Mouse (Mus musculus) liver, postnatal 0 days (tissue): Measurements from ENCODE around the gene Dnal1. TPM values are rescaled to one million over a fixed set of nuclear protein-coding genes. Genes with fewer than 3 reads are reported as not detected.
A peak's percentile ranks its signal among the peaks of the same experiment; 100 is the strongest.

Experiments used
- ATAC-seq: fragments of 200-750 bp; cut with Nextera tagmentation; 2 replicates; pipeline ENCODE4 v1.8.0; 2017; ENCODE audit warnings: mild to moderate bottlenecking, moderate library complexity
- DNase-seq: peaks from one replicate; pipeline ENCODE4 v3.0.0-alpha.2; 2016
- H3K27ac ChIP-seq: fragments of 300-500 bp; sonication (generic); 2 replicates; pipeline ENCODE4 v1.5.1; 2014; ENCODE audit warnings: antibody characterized with exemption, moderate library complexity, mild to moderate bottlenecking, low read depth
- H3K27me3 ChIP-seq: fragments of 300-500 bp; sonication (generic); 2 replicates; pipeline ENCODE4 v1.6.1; 2014; ENCODE audit warnings: low read length, control low read depth, mixed read lengths; ENCODE audit not compliant: insufficient read depth
- H3K36me3 ChIP-seq: fragments of 300-500 bp; sonication (generic); replicated peaks from 2 replicates; pipeline ENCODE4 v1.6.1; 2014; ENCODE audit warnings: mild to moderate bottlenecking, control low read depth, low read length, moderate library complexity, mixed read lengths; ENCODE audit not compliant: insufficient read depth
- H3K4me1 ChIP-seq: fragments of 300-500 bp; sonication (generic); 2 replicates; pipeline ENCODE4 v1.6.1; 2014; ENCODE audit warnings: antibody characterized with exemption, mild to moderate bottlenecking, control low read depth; ENCODE audit not compliant: insufficient read depth
- H3K4me2 ChIP-seq: fragments of 300-500 bp; sonication (generic); 2 replicates; pipeline ENCODE4 v1.6.1; 2014; ENCODE audit warnings: low read depth, mild to moderate bottlenecking, low read length, moderate library complexity, mixed read lengths
- H3K4me3 ChIP-seq: fragments of 300-500 bp; sonication (generic); 2 replicates; pipeline ENCODE4 v1.5.1; 2014; ENCODE audit warnings: low read depth, low read length
- H3K9ac ChIP-seq: fragments of 300-500 bp; sonication (generic); replicated peaks from 2 replicates; pipeline ENCODE4 v1.6.1; 2014; ENCODE audit warnings: mild to moderate bottlenecking, moderate library complexity
- H3K9me3 ChIP-seq: fragments of 300-500 bp; sonication (generic); 2 replicates; pipeline ENCODE4 v1.6.1; 2016; ENCODE audit warnings: mild to moderate bottlenecking, control low read depth, low read length, mixed read lengths
- CTCF ChIP-seq: sonication (generic); IDR thresholded peaks from 2 replicates; pipeline ENCODE4 v1.5.1; 2016; ENCODE audit warnings: antibody characterized with exemption, low read depth
- EP300 ChIP-seq: IDR thresholded peaks from 2 replicates; pipeline ENCODE4 v1.6.1; 2016; ENCODE audit warnings: antibody characterized with exemption, low read depth, mild to moderate bottlenecking
- WGBS: fragments of 180-500 bp; shearing (Covaris S2); extraction: QIAGEN DNeasy Blood & Tissue Kit; methylation state at CpG from one replicate; pipeline ENCODE4 v1.1.7; 2014; ENCODE audit not compliant: insufficient replicate concordance; 5-methylcytosine and 5-hydroxymethylcytosine counted together
- polyA plus RNA-seq: library from polyadenylated mRNA; unstranded; fragments of >200 nt; fragmentation: Nextera tagmentation; extraction: Ambion mirVana; gene quantifications from 2 replicates; pipeline ENCODE4 v1.2.1, GENCODE M21; 2015

The Dnal1 gene
- polyA plus RNA-seq, 1 experiment from 2014 or later = 0.13 TPM

DNA sequence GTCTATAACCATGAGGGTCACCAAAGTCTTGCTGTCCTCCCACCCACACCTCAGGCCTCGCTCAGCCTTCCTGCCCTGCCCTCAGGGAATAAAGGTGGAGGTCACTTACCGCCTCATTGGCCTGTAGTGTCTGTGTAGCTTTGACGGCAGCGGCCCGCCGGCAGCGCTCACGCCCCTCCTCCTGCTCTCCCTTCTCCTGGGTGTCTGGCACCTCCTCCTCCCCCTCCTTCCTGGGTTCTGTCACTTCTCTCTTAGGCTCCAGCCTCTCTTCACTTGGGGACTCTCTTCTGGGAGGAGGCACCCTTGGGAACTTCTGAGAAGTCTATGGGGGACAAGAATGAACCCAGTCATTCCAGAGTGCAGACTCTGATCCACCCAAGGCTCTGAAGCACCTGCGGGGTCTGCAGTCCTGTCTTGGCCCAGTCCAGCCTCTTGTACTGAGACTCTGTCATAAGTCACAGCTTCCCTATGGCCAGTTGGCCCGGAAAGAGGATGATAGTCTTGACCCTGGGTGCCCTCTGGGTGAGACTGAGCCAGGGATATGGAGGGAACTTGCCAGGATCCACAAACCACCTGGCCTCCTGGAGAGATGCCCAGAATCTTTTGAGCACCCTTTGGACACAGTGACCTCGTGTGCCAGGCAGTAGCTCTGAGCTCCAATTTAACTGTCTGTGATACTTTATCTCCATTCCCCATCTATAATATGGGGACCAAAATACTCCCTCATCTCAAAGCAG, 40.8 kb downstream of the Dnal1 start:
- Histone ChIP-seq H3K27ac (no peak overlapping the region), H3K9ac (no peak overlapping the region), H3K4me2 (no peak overlapping the region), H3K4me3 (no peak overlapping the region), H3K27me3 (no peaks in the 10 kb centered on the region), H3K36me3 (peaks cover 80% of the 10 kb centered on the region), H3K9me3 (no peaks in the 10 kb centered on the region), H3K4me1 (peaks cover 29% of the 10 kb centered on the region)
- 80% methylated on average over 10 of the region's 11 CpGs for WGBS
- DNase-seq = peak; percentile 44
- TF ChIP-seq EP300 (no peak), CTCF (peak; percentile 7; the same call in 1 of the 2 replicates)
- no peak for ATAC-seq

GRCm38 (mm10) chr12:84155523-84155871, 41.3 kb downstream of the Dnal1 start:
- H3K4me3 ChIP-seq = no peak overlapping the region
- ATAC-seq (no peak), DNase-seq (no peak)
- H3K27me3 ChIP-seq = no peaks in the 10 kb centered on the region
- H3K9me3 ChIP-seq = no peaks in the 10 kb centered on the region
- H3K4me1 ChIP-seq = peaks cover 25% of the 10 kb centered on the region
- H3K27ac ChIP-seq = no peak overlapping the region
- H3K36me3 ChIP-seq = peaks cover 83% of the 10 kb centered on the region
- H3K9ac ChIP-seq = no peak overlapping the region
- WGBS = 85% methylated on average over 2 of the region's 2 CpGs
- no peak for TF ChIP-seq EP300
- TF ChIP-seq CTCF = no peak
- H3K4me2 ChIP-seq = no peak overlapping the region

DNA sequence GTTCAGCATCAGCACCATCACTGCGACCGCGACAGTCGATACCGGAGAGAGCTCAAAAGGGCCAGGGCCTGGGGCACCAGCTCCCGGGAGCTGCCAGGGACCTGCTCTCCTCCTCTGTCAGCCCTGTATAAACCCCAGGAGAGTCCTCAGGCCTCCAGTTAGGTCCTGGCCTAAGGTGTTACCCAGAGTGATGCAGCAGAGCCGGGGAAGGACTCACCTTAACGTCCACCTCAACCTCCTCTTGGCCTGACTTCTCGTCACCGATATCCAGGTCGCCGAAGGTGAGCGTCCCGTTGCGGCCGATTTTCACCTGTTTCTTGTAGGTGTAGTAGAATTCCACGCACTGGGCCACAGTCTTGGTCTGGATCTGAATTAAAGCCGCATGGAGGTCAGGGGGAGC, 42.0 kb downstream of the Dnal1 start:
- peaks cover 21% of the 10 kb centered on the region for H3K4me1 ChIP-seq
- no peak overlapping the region for H3K4me3 ChIP-seq
- TF ChIP-seq EP300 (no peak), CTCF (no peak)
- no peak overlapping the region for H3K4me2 ChIP-seq
- H3K36me3 ChIP-seq = peaks cover 87% of the 10 kb centered on the region
- H3K27ac ChIP-seq = no peak overlapping the region
- 95% methylated on average over 18 of the region's 18 CpGs for WGBS
- DNase-seq (no peak), ATAC-seq (no peak)
- no peaks in the 10 kb centered on the region for H3K27me3 ChIP-seq
- no peak overlapping the region for H3K9ac ChIP-seq
- no peaks in the 10 kb centered on the region for H3K9me3 ChIP-seq

GRCm38 (mm10) chr12:84158156-84158555, 44.0 kb downstream of the Dnal1 start:
- Histone ChIP-seq H3K4me3 (no peak overlapping the region), H3K4me2 (no peak overlapping the region), H3K9ac (no peak overlapping the region), H3K4me1 (peaks cover 14% of the 10 kb centered on the region), H3K36me3 (peaks cover 83% of the 10 kb centered on the region), H3K27me3 (no peaks in the 10 kb centered on the region), H3K27ac (no peak overlapping the region), H3K9me3 (no peaks in the 10 kb centered on the region)
- 86% methylated on average over 14 of the region's 14 CpGs for WGBS
- no peak for TF ChIP-seq EP300
- no peak for TF ChIP-seq CTCF
- ATAC-seq (no peak), DNase-seq (no peak)

GRCm38 (mm10) chr12:84160491-84160890, 46.3 kb downstream of the Dnal1 start:
- Histone ChIP-seq H3K27ac (no peak overlapping the region), H3K36me3 (peaks cover 73% of the 10 kb centered on the region), H3K4me1 (peaks cover 14% of the 10 kb centered on the region), H3K4me2 (no peak overlapping the region), H3K27me3 (no peaks in the 10 kb centered on the region), H3K4me3 (no peak overlapping the region), H3K9me3 (no peaks in the 10 kb centered on the region), H3K9ac (no peak overlapping the region)
- WGBS = 88% methylated on average over 8 of the region's 8 CpGs
- ATAC-seq (no peak), DNase-seq (no peak)
- TF ChIP-seq EP300 (no peak), CTCF (no peak)

DNA sequence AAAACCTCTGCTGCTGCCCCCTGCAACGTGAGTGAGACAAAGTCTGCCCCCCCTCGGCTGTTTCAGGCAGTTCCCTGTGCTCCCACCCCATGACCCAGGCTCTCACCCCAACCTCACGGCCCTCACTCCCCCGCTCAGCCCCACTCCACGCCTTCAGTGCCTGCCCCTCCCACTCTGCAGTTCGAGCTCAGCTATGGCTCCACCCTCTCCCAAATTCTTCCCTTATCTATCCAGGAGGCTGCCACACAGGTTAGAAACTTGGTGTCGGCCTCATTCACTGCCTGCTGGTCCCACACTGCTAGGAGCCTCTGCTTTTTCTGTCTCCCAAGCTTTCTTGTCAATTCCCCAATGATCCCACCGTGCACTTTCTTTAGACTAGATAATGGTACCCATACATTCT, 47.0 kb downstream of the Dnal1 start:
- Histone ChIP-seq H3K9ac (0 out of 2 replicates have a peak overlapping the region, but pooled peaks have one; percentile 1), H3K4me2 (peak overlapping the region; percentile 1; the same call in 1 of the 2 replicates), H3K9me3 (no peaks in the 10 kb centered on the region), H3K27ac (no peak overlapping the region), H3K36me3 (peaks cover 69% of the 10 kb centered on the region), H3K4me3 (no peak overlapping the region), H3K4me1 (peaks cover 15% of the 10 kb centered on the region), H3K27me3 (no peaks in the 10 kb centered on the region)
- WGBS = 67% methylated on average over 8 of the region's 8 CpGs
- ATAC-seq (peak; percentile 50), DNase-seq (peak; percentile 28)
- TF ChIP-seq EP300 (no peak), CTCF (no peak)
